Mouse (Mus musculus): Measurements from ENCODE around the gene L1td1. TPM values are rescaled to one million over a fixed set of nuclear protein-coding genes. Genes with fewer than 3 reads are reported as not detected.
A peak's percentile ranks its signal among the peaks of the same experiment; 100 is the strongest.
"Not testable (repeated sequence)": the region's sequence is repeated elsewhere in the genome, so short reads cannot be mapped to it uniquely, and the experiment has no call there.

L1td1 gene
- polyA plus RNA-seq, 1 experiment = 0.02 TPM

GRCm38 (mm10) chr4:98700156-98700555 lies 26.4 kb upstream of the L1td1 start:
- Histone ChIP-seq H3K4me3 (ENCODE audit: insufficient read depth, low read length) (no peak overlapping the region), H3K27ac (ENCODE audit: insufficient read depth, low read length) (no peak overlapping the region), H3K4me1 (ENCODE audit: control insufficient read depth, insufficient read depth, low read length) (no peaks in the 10 kb centered on the region)
- no peak for TF ChIP-seq POLR2A (IDR thresholded peaks at IDR 0.05; ENCODE audit: extremely low read depth, insufficient read depth, low read length)
- no peak for TF ChIP-seq CTCF (IDR thresholded peaks at IDR 0.05; ENCODE audit: extremely low read depth, insufficient read depth, low read length)

GRCm38 (mm10) chr4:98702201-98702894 lies 24.2 kb upstream of the L1td1 start:
- TF ChIP-seq CTCF (IDR thresholded peaks at IDR 0.05; ENCODE audit: extremely low read depth, insufficient read depth, low read length) (peak; percentile 96), POLR2A (IDR thresholded peaks at IDR 0.05; ENCODE audit: extremely low read depth, insufficient read depth, low read length) (no peak)

GRCm38 (mm10) chr4:98710891-98711290 lies 15.6 kb upstream of the L1td1 start:
- no peaks in the 10 kb centered on the region for H3K4me1 ChIP-seq (ENCODE audit: control insufficient read depth, insufficient read depth, low read length)
- no peak for TF ChIP-seq POLR2A (IDR thresholded peaks at IDR 0.05; ENCODE audit: extremely low read depth, insufficient read depth, low read length)
- no peak for TF ChIP-seq CTCF (IDR thresholded peaks at IDR 0.05; ENCODE audit: extremely low read depth, insufficient read depth, low read length)
- H3K27ac ChIP-seq (ENCODE audit: insufficient read depth, low read length) = no peak overlapping the region
- H3K4me3 ChIP-seq (ENCODE audit: insufficient read depth, low read length) = no peak overlapping the region

More at GRCm38 (mm10) chr4:98702201-98702894, 24.2 kb upstream of the L1td1 start:
- Histone ChIP-seq H3K27ac (ENCODE audit: insufficient read depth, low read length) (no peak overlapping the region), H3K4me3 (ENCODE audit: insufficient read depth, low read length) (no peak overlapping the region), H3K4me1 (ENCODE audit: control insufficient read depth, insufficient read depth, low read length) (no peaks in the 10 kb centered on the region)

- Histone ChIP-seq H3K4me1 (ENCODE audit: control insufficient read depth, insufficient read depth, low read length) (no peaks in the 10 kb centered on the region), H3K27ac (ENCODE audit: insufficient read depth, low read length) (no peak overlapping the region), H3K4me3 (ENCODE audit: insufficient read depth, low read length) (no peak overlapping the region)
- no peak for TF ChIP-seq CTCF (IDR thresholded peaks at IDR 0.05; ENCODE audit: extremely low read depth, insufficient read depth, low read length)
- no peak for TF ChIP-seq POLR2A (IDR thresholded peaks at IDR 0.05; ENCODE audit: extremely low read depth, insufficient read depth, low read length)
Observed at GRCm38 (mm10) chr4:98717735-98718546, 8.6 kb upstream of the L1td1 start.

- no peaks in the 10 kb centered on the region for H3K4me1 ChIP-seq (ENCODE audit: control insufficient read depth, insufficient read depth, low read length)
- TF ChIP-seq POLR2A (IDR thresholded peaks at IDR 0.05; ENCODE audit: extremely low read depth, insufficient read depth, low read length) = no peak
- no peak for TF ChIP-seq CTCF (IDR thresholded peaks at IDR 0.05; ENCODE audit: extremely low read depth, insufficient read depth, low read length)
- no peak overlapping the region for H3K27ac ChIP-seq (ENCODE audit: insufficient read depth, low read length)
- H3K4me3 ChIP-seq (ENCODE audit: insufficient read depth, low read length) = no peak overlapping the region
Observed at GRCm38 (mm10) chr4:98718547-98718917, 8.0 kb upstream of the L1td1 start.

- H3K4me3 ChIP-seq (ENCODE audit: insufficient read depth, low read length) = no peak overlapping the region
- no peaks in the 10 kb centered on the region for H3K4me1 ChIP-seq (ENCODE audit: control insufficient read depth, insufficient read depth, low read length)
- H3K27ac ChIP-seq (ENCODE audit: insufficient read depth, low read length) = no peak overlapping the region
- TF ChIP-seq POLR2A (IDR thresholded peaks at IDR 0.05; ENCODE audit: extremely low read depth, insufficient read depth, low read length) (no peak), CTCF (IDR thresholded peaks at IDR 0.05; ENCODE audit: extremely low read depth, insufficient read depth, low read length) (peak; percentile 82)
Observed at GRCm38 (mm10) chr4:98722454-98722853, 4.1 kb upstream of the L1td1 start.

GRCm38 (mm10) chr4:98724682-98725081 lies 1.9 kb upstream of the L1td1 start:
- not testable (repeated sequence) for H3K4me3 ChIP-seq (ENCODE audit: insufficient read depth, low read length)

GRCm38 (mm10) chr4:98725439-98725838 lies 1.1 kb upstream of the L1td1 start:
- no peak overlapping the region for H3K4me3 ChIP-seq (ENCODE audit: insufficient read depth, low read length)
- TF ChIP-seq POLR2A (IDR thresholded peaks at IDR 0.05; ENCODE audit: extremely low read depth, insufficient read depth, low read length) (no peak), CTCF (IDR thresholded peaks at IDR 0.05; ENCODE audit: extremely low read depth, insufficient read depth, low read length) (peak; percentile 10; the same call in 1 of the 2 replicates)
- H3K27ac ChIP-seq (ENCODE audit: insufficient read depth, low read length) = no peak overlapping the region
- no peaks in the 10 kb centered on the region for H3K4me1 ChIP-seq (ENCODE audit: control insufficient read depth, insufficient read depth, low read length)

More at GRCm38 (mm10) chr4:98724682-98725081, 1.9 kb upstream of the L1td1 start:
- H3K4me1 ChIP-seq (ENCODE audit: control insufficient read depth, insufficient read depth, low read length); H3K27ac ChIP-seq (ENCODE audit: insufficient read depth, low read length): not testable (repeated sequence)

- Histone ChIP-seq H3K27ac (ENCODE audit: insufficient read depth, low read length) (no peak overlapping the region), H3K4me3 (ENCODE audit: insufficient read depth, low read length) (no peak overlapping the region), H3K4me1 (ENCODE audit: control insufficient read depth, insufficient read depth, low read length) (no peaks in the 10 kb centered on the region)
- TF ChIP-seq POLR2A (IDR thresholded peaks at IDR 0.05; ENCODE audit: extremely low read depth, insufficient read depth, low read length) (no peak), CTCF (IDR thresholded peaks at IDR 0.05; ENCODE audit: extremely low read depth, insufficient read depth, low read length) (no peak)
Observed at GRCm38 (mm10) chr4:98727295-98727958, 893 bp downstream of the L1td1 start.
